Mouse (Mus musculus) liver, embryonic 14.5 days (tissue): ENCODE data around the gene 4931429L15Rik. TPM values are rescaled to one million over a fixed set of nuclear protein-coding genes. Genes with fewer than 3 reads are reported as not detected.

Experiments used
- ATAC-seq: fragments of 200-750 bp; cut with Nextera tagmentation; 2 replicates; pipeline ENCODE4 v1.8.0; 2017; ENCODE audit warnings: moderate number of reproducible peaks, mild to moderate bottlenecking, moderate library complexity; ENCODE audit not compliant: insufficient read depth
- DNase-seq, 3 experiments: peaks; one replicate each; pipeline ENCODE4 v3.0.0-alpha.2; 2012 to 2013; ENCODE audit warnings: low read depth in 3 of 3, low spot score in 3 of 3
- H3K27ac ChIP-seq: fragments of 300-500 bp; sonication (generic); 2 replicates; pipeline ENCODE4 v1.5.1; 2014; ENCODE audit warnings: moderate library complexity, mild to moderate bottlenecking, control low read depth, inconsistent platforms
- H3K27me3 ChIP-seq: fragments of 300-500 bp; sonication (generic); 2 replicates; pipeline ENCODE4 v1.6.1; 2014; ENCODE audit warnings: mild to moderate bottlenecking, low read length, moderate library complexity; ENCODE audit not compliant: control insufficient read depth, insufficient read depth
- H3K36me3 ChIP-seq: fragments of 300-500 bp; sonication (generic); replicated peaks from 2 replicates; pipeline ENCODE4 v1.6.1; 2014; ENCODE audit warnings: low read depth; ENCODE audit not compliant: control insufficient read depth, insufficient read depth
- H3K4me1 ChIP-seq, 2 experiments: fragments of 200-500 bp in 1 of 2; fragments of 300-500 bp in 1 of 2; sonication (generic) in 1 of 2; replicated peaks; 2 replicates each; pipeline ENCODE4 v1.6.1; 2012 to 2014; ENCODE audit warnings: antibody characterized with exemption in 1 of 2, inconsistent platforms in 1 of 2, low read length in 1 of 2; ENCODE audit not compliant: control insufficient read depth in 2 of 2, insufficient read depth in 2 of 2
- H3K4me2 ChIP-seq: fragments of 300-500 bp; sonication (generic); 2 replicates; pipeline ENCODE4 v1.6.1; 2014; ENCODE audit warnings: low read depth, mild to moderate bottlenecking, control low read depth, moderate library complexity
- H3K4me3 ChIP-seq, 2 experiments: fragments of 200-500 bp in 1 of 2; fragments of 300-500 bp in 1 of 2; sonication (generic) in 1 of 2; 2 replicates each; pipeline ENCODE4 v1.5.1; 2012 to 2014; ENCODE audit warnings: low read depth in 2 of 2, low read length in 2 of 2, mild to moderate bottlenecking in 2 of 2, control low read depth in 1 of 2, inconsistent platforms in 1 of 2, moderate library complexity in 1 of 2; ENCODE audit not compliant: insufficient read depth in 1 of 2
- H3K9ac ChIP-seq: fragments of 300-500 bp; sonication (generic); replicated peaks from 2 replicates; pipeline ENCODE4 v1.6.1; 2014; ENCODE audit warnings: mild to moderate bottlenecking, control low read depth, moderate library complexity
- H3K9me3 ChIP-seq: fragments of 300-500 bp; sonication (generic); 2 replicates; pipeline ENCODE4 v1.6.1; 2016; ENCODE audit warnings: low read length, mixed read lengths; ENCODE audit not compliant: control insufficient read depth
- CTCF ChIP-seq: IDR thresholded peaks from 2 replicates; pipeline ENCODE4 v1.5.1; 2016; ENCODE audit warnings: antibody characterized with exemption, low read depth, control low read depth
- EP300 ChIP-seq: IDR thresholded peaks from 2 replicates; pipeline ENCODE4 v1.6.1; 2016; ENCODE audit warnings: antibody characterized with exemption, low read depth
- WGBS: fragments of 180-500 bp; shearing (Covaris S2); extraction: QIAGEN DNeasy Blood & Tissue Kit; methylation state at CpG from one replicate; pipeline ENCODE4 v1.1.7; 2014; ENCODE audit not compliant: insufficient replicate concordance; 5-methylcytosine and 5-hydroxymethylcytosine counted together
- polyA plus RNA-seq, 2 experiments: library from polyadenylated mRNA; depleted of rRNA in 1 of 2; stranded (reverse) in 1 of 2; unstranded in 1 of 2; fragments of >200 nt; fragmentation: Nextera tagmentation in 1 of 2; extraction: Ambion mirVana in 1 of 2; gene quantifications; 2 replicates each; pipeline versions ENCODE4 v1.2.1 to v1.2.3; 2012 to 2014

Gene 4931429L15Rik
- polyA plus RNA-seq, 2 experiments: not detected

- peaks cover 6% of the 10 kb centered on the region for H3K27me3 ChIP-seq
- no peak overlapping the region; the same call in 1 of the 2 replicates for H3K4me2 ChIP-seq
- no peak for DNase-seq
- ATAC-seq: no peak
- 51% methylated on average over 25 of the region's 25 CpGs for WGBS
- H3K4me1 ChIP-seq: peaks cover 0 to 4% of the 10 kb centered on the region in 2 experiments; a peak in 1 of 4 replicates
- H3K9ac ChIP-seq: no peak overlapping the region
- H3K27ac ChIP-seq: no peak overlapping the region
- no peak overlapping the region for H3K4me3 ChIP-seq
- no peaks in the 10 kb centered on the region for H3K9me3 ChIP-seq
- H3K36me3 ChIP-seq: no peaks in the 10 kb centered on the region
- no peak for TF ChIP-seq EP300
- peak; percentile 61 for TF ChIP-seq CTCF
These were observed 8.2 kb upstream of the 4931429L15Rik start for GRCm38 (mm10) chr9:46327706-46328571.

- no peak for TF ChIP-seq EP300
- 68% methylated on average over 11 of the region's 11 CpGs for WGBS
- DNase-seq (no peak), ATAC-seq (no peak)
- Histone ChIP-seq H3K4me3 (no peak overlapping the region), H3K27ac (no peak overlapping the region), H3K9me3 (no peaks in the 10 kb centered on the region), H3K4me1 (peaks cover 0 to 4% of the 10 kb centered on the region in 2 experiments; a peak in 1 of 4 replicates), H3K4me2 (no peak overlapping the region), H3K9ac (no peak overlapping the region), H3K27me3 (peaks cover 6% of the 10 kb centered on the region), H3K36me3 (no peaks in the 10 kb centered on the region)
These were observed 7.1 kb upstream of the 4931429L15Rik start for GRCm38 (mm10) chr9:46326694-46327405.

GRCm38 (mm10) chr9:46320461-46320860, 675 bp upstream of the 4931429L15Rik start:
- no peak for ATAC-seq

GRCm38 (mm10) chr9:46317957-46318356, 1.8 kb downstream of the 4931429L15Rik start:
- 59% methylated on average over 3 of the region's 3 CpGs for WGBS
- no peaks in the 10 kb centered on the region for H3K27me3 ChIP-seq
- H3K4me1 ChIP-seq: no peaks in the 10 kb centered on the region
- H3K36me3 ChIP-seq: no peaks in the 10 kb centered on the region
- TF ChIP-seq CTCF (peak; percentile 49), EP300 (no peak)
- DNase-seq (no peak), ATAC-seq (no peak)
- no peaks in the 10 kb centered on the region for H3K9me3 ChIP-seq
- H3K9ac ChIP-seq: no peak overlapping the region
- no peak overlapping the region for H3K4me2 ChIP-seq
- no peak overlapping the region for H3K27ac ChIP-seq
- H3K4me3 ChIP-seq: no peak overlapping the region

More at GRCm38 (mm10) chr9:46320461-46320860, 675 bp upstream of the 4931429L15Rik start:
- H3K4me1 ChIP-seq: no peaks in the 10 kb centered on the region
- H3K27ac ChIP-seq: no peak overlapping the region
- H3K4me2 ChIP-seq: no peak overlapping the region
- no peaks in the 10 kb centered on the region for H3K36me3 ChIP-seq
- no peaks in the 10 kb centered on the region for H3K27me3 ChIP-seq
- 33% methylated on average over 2 of the region's 2 CpGs for WGBS
- TF ChIP-seq EP300 (no peak), CTCF (no peak)
- H3K9ac ChIP-seq: no peak overlapping the region
- no peak overlapping the region for H3K4me3 ChIP-seq
- no peak for DNase-seq
- no peaks in the 10 kb centered on the region for H3K9me3 ChIP-seq

GRCm38 (mm10) chr9:46316909-46317308, 2.9 kb downstream of the 4931429L15Rik start:
- TF ChIP-seq EP300 (no peak), CTCF (no peak)
- no peak overlapping the region for H3K4me2 ChIP-seq
- no peaks in the 10 kb centered on the region for H3K36me3 ChIP-seq
- H3K27me3 ChIP-seq: no peaks in the 10 kb centered on the region
- no peaks in the 10 kb centered on the region for H3K9me3 ChIP-seq
- ATAC-seq (no peak), DNase-seq (no peak)
- no peaks in the 10 kb centered on the region for H3K4me1 ChIP-seq
- no peak overlapping the region for H3K4me3 ChIP-seq
- 48% methylated on average over 8 of the region's 8 CpGs for WGBS
- H3K9ac ChIP-seq: no peak overlapping the region
- H3K27ac ChIP-seq: no peak overlapping the region
